Mouse (Mus musculus) urinary bladder, adult 2 months (tissue): Measurements from ENCODE around the gene Rasgef1c. TPM values are rescaled to one million over a fixed set of nuclear protein-coding genes. Genes with fewer than 3 reads are reported as not detected.

Source experiments
- DNase-seq: peaks from one replicate; pipeline ENCODE4 v3.0.0; 2022; ENCODE audit warnings: low spot score
- polyA plus RNA-seq: library from polyadenylated mRNA; depleted of rRNA; stranded (reverse); fragments of >200 nt; gene quantifications from 2 replicates; pipeline ENCODE4 v1.2.3, GENCODE M21; 2012; rRNA removed

The Rasgef1c gene
- polyA plus RNA-seq = 2.0 and 2.5 TPM in 2 replicates

DNA sequence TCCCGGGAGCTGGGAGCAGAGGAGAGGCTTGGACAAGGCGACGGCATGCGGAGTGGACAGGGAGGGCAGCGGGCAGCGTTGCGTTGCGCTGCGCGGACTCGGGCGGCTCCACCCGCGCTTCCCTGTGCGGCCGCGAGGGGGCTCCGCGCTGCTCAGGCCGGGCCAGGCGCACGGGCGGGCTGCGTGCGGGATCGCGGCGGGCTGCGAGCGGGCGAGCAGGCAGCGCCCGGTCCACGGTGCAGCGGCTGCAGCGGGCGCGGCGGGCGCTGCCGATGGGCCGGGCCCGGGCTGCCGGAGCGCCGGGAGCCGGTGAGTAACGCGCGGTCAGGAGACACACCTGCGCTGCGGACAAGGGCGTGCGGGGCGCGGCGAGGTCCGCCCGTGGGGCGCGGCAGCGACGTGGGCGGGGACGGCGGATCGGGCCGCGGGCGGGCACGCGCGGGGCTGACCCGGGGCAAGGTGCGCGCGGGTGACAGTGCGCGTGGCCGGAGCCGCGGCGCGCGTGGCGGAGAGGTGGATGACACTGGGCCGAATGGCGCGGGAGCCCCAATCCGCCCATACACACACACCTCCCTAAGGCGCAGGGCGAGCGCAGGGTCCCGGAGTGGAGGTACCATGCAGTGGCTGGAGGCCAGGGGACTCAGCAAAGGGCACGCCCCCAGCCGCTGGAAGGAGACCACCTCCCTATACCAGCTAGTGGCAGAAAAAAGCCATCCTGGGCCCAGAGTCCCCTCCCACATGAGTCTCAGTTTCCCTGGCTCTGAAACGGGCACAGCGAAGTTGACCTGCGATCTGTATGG lies at the start of gene Rasgef1c:
Gene Rasgef1c, plus strand, starts transcription at position 177 of the 800 bp plus-strand sequence.
- peak; percentile 58 for DNase-seq

DNA sequence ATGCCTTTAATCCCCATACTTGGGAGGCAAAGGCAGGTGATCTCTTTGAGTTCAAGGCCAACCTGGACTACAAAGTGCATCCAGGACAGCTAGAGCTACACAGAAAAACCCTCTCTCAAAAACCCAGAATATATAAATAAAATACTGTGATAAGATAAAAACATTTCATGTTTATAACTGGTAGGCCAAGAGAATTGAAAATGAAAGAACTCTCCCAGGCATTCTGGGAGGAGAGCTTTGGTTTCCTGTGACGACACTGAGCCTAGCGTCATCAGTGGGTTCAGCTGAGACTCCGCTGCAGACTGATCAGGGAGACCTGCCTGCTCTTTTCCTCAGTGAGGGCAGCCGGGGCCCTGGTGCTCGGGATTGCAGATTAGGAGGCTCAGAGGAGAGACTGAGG lies 46.5 kb upstream of the Rasgef1c start:
- peak; percentile 7 for DNase-seq

DNA sequence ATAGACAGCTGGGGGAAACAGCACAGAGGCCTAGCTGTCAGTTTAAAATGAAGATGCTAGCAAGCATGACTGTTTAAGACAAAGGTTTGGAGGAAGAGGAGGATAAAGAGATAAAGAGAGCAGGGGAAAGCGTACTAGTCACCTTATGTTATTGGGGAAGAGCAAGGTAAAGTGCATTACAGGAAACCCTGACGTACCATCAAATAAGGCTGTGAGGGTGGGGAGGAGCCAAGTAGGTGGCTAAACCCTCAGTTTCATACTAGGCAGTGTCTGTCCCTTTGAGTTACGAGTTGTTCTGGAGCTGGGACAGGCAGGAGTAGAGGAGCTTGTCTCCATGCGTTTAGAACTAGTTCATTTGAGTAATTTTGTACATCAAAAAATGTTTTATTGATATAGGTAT lies 40.5 kb upstream of the Rasgef1c start:
- no peak for DNase-seq

DNA sequence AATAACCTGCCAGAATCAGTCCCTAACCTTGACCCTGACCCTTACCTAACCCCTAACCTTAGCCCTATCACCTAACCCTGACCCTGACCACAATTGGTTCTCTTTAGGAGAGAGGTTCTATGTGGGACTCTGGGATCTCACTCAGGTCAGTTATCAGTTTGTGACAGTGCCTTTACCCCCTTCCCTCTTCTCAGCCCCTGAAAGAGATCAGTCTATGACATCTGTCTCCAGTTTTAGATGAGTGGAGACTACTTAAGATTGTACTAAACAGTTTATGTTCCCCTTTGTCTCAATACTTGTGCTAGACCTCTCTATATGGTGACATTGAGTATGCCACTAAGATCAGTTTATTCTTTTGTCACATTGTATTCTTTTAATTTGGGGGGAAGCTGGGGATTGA lies 37.7 kb upstream of the Rasgef1c start:
- DNase-seq = no peak

DNA sequence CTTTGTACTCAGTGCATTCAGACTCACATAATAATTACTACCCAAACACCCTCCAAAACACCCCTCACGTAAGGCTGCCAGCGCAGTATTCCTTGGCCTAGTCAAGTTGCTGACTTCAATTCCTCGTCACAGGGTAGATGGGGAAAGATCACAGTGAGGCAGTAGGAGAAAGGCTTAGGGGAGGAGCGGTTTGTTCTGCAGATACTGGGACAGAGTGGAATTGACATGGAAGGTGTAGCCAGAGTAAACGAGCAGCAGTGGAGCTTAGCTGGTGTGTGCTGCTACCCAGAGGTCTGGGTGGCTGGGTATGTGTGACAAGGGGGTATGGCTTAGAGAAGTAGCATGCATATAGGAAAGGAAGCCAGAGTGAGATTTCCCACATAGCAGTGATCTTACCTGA lies 34.3 kb upstream of the Rasgef1c start:
- no peak for DNase-seq

DNA sequence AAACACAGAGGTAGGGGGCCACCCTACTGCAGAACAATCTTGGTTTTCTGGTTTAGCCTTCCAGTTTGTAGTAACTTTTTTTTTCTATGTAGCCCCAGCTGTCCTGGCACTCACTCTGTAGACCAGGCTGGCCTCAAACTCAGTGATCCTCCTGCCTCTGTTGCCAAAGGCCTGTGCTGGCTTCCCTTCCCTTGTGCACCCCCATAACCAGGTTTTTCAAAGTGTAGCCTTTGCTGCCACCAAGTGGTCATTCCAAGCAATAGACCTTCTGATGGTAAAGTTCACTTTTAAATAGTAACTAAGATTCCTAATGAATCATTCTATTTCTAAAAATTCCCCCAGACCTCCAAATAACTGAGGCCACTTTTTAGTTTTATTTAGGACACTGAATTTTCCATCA lies 31.9 kb upstream of the Rasgef1c start:
- no peak for DNase-seq

DNA sequence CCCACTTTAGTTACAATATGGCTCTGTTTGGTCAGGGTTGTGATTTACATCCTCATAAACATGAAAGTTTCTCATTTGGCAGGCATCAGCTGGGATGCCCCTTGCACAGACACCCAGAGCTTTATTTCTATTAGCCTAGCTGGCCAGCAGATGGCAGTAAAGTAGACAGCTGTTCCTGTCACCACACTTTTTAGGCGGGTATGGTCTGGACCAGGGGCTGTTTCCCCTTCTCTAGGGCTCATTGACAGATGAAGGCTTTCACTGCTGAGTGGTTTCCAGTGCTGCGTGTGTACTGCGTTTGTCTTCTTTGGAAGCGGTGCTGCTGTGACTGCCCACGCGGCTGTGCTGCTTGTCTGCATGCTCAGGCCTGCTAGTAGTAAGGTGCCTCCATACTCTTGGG lies 29.7 kb upstream of the Rasgef1c start:
- DNase-seq = no peak

DNA sequence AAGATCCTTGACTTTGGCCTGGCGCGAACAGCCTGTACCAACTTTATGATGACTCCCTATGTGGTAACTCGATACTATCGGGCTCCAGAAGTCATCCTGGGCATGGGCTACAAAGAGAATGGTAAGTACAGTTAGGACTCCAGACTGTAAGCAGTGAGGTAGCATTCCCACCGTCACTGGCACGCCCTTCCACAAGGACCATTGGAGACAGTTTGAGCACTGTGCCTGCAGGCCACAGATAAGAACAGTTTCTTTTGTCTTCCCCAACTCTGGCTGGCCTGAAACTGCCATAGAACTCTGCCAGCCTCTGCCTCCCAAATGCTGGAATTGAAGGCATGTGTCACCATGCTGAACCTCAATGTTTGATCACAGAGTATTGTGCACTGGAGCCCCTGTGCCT lies 28.9 kb upstream of the Rasgef1c start:
- DNase-seq = no peak

DNA sequence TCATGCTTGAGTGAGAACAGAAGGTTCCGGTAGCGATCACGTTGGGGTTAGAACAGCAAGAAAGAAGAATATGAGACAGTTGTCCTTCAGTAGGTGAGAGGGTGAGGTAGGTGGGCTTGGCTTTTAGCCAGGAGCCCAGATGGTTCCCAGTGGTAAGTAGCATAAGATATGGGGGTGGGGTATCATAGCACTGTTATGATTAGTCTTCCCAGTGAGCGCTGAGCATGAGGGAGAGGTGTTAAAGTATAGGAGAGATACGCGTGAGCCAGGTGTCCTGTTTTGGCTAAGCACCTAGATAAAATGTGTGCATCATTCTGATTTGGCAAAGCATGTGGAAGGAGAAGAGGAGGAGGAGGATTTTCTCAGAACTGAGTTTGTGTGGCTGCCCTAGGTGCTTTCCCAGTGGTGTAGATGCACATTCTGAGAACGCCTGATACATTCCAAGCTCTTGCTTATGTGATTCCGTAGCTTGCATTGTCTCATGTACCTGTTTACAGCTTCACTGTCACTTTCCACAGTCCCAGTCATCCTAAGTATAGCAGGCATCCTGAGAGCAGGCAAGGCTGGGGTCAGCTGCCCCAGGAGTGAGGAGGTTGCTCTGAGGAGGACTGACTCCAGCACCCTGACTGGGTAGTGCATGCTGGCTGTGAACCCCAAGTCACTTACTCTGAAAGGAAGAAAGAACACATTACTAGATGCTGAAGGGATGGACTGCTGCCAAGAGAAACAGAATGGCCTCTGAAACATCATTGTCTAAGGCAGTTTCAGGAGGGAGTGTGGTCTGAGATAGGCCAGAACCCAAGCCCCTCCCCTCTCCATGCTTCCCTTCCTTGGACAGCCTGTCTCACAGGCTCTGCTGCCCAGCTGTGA lies 24.5 kb upstream of the Rasgef1c start:
- DNase-seq = no peak

DNA sequence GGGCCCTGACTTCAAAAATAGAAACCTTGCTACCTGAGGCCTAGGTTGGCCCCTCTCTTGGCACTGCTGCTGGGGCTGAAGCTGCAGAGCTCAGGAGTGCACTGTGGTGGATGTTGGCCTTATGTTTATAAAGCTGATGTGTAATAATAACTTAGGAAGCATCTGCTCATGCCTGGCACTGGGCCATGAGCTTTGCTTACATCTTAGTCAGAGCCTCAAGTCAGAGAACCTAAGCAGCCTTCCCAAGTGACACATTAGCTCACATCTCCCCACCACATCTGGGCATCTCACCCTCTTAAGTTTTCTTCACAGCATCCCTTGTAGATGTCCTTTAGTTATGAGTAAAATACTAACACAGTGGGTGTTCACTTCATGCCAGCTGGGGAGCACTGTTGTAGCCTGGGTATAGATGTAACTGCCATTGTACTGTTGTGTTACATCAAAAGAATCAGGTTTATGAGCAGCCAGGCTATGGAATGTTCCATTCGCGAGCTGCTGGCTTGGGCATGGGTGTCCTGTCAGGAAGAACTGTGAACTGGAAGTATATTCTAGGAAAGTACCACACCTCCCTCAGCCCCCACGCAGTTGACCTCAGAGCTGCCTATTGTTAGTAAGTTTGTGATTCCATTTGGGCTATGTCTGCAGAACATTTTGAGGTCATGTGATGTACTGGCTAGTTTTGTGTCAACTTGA lies 21.5 kb upstream of the Rasgef1c start:
- no peak for DNase-seq

DNA sequence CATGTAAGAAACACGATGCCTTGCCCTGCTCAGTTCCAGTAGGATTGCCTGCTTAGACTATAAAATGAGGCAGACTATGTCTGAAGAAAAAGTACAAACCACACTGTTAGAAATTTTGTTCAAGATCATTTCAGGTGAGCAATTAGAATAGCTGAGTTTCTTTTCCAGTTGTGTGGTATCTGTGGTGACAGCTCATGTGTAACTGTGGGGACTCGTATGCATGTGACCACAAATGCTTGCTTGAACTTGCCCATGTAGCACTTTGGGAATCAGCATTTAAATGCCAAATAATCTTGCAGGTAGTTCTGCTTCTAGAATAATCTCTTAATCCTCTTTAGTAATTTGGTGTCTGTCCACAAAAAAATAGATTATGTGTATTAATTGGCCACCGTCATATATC lies 18.2 kb upstream of the Rasgef1c start:
- no peak for DNase-seq

DNA sequence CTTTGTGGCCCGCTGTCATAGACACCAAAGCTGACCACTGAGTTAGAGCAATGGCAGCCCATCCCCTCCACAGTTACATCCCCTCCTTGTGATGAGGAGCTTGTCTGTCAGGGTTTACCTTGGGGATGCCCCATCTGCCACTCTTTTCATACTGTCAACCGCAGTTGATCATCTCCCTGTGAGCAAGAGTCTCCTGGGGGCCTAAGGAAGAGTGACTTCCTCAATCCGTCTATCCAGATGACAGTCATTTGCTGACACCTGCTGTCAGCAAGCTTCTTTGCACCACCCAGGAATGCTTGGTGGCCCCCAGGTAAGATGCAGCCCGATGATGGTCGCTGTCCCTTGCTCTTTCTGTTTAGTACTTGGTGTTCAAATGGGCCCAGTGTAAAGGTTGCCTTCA lies 13.2 kb upstream of the Rasgef1c start:
- DNase-seq = no peak

DNA sequence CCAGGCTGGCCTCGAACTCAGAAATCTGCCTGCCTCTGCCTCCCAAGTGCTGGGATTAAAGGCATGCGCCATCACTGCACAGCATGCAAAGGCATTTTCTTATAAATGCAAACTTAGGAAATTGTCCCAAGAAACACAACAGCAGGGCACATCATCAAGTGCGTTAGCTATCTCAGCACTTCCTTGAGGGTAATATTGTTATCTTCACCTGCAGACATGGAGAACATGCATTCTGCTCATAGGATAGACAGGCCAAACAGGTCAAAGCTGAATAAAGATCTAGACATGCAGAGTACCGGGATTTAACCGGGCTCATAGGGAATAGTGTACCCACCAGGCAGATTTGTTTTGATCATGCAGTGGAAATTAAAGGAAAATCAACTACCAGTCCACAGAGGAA lies 9.6 kb upstream of the Rasgef1c start:
- DNase-seq = no peak

DNA sequence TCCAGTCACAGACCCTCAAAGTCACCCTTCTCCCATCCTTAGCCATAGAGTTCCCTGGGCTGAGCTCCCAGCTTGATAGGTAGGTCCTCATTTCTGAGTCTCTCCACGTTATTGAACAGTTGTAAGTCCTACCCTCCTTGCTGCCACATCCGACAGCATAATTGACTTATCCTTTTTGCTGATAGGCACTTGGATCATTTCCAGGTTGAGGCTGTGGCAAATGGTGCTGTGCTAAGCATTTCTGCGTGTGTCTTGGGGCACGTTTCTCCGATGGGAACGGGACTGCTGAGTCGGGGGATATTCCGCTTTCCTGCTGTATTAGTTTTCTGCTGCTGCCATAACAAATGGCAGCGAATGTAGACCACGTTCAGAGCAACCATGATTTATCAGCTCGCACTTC lies 7.8 kb upstream of the Rasgef1c start:
- no peak for DNase-seq

DNA sequence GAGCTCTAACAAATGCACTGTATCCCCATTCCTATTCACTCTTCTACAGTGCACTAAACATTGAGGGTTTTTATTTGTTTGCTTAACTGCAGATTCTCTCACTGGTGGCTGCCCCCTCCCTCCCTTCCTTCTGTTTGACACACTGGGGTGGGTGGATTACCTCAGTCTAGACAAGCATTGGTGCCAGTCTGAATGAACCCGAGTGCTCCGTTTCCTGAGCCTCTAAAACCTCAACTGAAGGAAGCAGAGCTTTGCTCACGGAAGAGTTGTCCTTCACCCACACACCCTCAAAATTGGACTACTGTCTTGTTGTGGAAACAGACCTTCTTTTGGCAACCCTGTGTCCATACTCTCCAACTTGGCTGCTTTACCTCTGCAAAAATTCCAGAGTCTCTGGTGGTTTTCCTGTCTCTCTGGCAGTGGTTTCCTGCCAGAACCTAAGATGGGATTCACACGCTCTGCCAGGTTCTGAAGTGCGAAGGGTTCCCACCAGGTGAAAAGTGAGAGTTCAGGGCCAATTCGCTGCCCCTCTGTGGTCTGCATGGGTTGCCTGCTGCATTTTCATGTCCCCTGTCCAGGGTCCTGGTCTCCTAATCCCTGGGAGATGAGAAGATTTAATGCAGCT lies 5.6 kb upstream of the Rasgef1c start:
- DNase-seq = no peak

DNA sequence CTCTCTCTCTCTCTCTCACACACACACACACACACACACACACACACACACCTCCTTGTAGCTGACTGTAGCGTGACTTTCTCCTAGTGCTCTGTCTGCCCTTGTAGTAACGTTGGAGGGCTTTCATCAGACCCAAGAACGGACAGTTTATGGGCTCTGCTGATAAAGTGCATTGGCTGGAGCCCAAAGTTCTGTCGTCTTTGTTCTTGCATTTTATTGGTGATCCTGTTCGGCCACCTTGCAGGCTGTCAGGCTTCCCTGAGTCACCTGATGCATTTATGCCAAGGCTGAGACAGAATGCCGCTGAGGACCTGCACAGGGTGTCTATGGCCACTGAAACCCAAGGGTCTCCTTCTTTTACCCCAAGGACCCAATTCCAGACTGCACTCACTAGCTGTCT lies 1.6 kb upstream of the Rasgef1c start:
- DNase-seq = no peak

DNA sequence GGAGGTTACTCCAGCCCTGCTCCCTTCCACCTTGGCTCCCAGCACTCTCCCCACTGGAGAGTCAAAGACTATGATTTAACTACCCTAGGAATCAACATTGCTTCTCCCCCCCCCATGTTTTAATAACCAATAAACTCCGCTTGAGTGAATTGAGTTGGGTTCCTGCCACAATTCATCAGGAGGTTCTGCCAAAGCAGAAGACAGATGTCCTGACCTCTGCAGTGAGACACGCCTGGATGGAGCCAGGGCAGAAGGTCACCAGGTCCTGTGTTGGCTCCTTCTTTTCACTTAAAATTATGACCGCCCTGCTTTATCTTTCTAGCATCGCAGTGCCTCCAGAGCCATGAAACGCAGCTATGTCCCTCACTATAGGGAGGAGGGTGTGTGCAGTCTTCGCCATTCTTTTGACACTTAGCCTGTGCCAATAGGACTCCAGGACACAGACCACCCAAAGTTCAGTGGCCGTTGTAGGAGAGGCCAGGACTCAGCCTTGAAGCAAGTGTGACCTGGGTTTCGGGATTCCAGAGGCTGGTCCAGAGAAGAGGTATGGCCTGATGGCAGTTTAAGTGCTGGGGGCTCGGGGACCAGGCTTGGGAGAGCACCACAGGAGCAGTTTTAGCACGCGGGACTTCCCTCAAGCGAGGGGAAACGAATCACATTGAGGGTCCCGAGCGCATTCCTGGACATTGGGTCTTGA lies 525 bp upstream of the Rasgef1c start:
- no peak for DNase-seq

DNA sequence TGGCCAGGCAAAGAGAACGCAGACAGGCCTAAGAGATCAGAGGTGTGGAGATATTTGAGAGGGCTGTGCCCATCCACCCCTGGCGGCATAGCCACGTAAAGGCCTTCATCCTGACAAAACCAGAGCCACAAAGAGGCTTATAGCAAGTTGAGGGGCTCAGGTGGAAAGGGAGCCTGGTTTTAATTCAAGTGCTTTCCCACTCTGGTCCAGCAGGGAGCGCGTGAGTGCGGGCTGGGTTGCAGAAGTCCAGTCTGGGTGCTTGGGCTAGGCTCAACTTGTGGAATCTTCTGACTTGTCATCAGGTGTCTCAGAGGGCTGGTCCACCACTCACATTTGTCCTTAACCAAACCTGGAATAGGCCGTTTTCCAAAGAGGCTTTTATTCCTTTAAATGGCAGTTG lies 1.7 kb downstream of the Rasgef1c start:
- peak; percentile 36 for DNase-seq

DNA sequence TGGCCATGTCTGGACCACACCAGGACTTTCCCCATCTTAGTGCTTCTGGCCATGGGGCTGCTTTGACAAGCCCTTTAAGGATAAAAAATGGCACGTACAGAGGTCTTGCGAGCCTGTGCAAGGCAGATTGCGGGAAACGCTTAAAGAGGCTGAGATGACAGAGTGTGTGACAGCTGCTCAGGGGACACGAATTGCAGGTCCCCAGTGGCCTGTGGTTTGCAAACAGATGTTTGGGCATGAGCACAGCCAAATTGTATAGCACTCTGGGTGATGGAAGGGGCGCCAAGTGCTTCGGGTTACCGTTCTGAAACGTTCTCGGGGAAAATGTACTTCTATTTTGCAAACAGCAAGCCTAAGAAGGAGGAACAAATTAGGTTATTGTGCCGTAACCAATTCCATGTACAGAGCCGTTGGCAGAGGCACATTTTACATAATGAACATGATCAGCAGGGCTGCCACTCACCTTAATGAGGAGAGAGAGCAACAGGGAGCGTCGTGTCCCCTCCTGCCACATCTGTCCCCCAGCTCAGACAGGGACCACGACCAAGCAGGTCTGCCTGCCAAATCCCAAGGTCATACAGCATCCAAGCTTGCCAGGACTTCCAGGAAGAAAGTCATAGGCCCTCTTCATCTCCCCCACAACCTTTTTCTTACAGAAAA lies 17.0 kb downstream of the Rasgef1c start:
- DNase-seq = no peak

DNA sequence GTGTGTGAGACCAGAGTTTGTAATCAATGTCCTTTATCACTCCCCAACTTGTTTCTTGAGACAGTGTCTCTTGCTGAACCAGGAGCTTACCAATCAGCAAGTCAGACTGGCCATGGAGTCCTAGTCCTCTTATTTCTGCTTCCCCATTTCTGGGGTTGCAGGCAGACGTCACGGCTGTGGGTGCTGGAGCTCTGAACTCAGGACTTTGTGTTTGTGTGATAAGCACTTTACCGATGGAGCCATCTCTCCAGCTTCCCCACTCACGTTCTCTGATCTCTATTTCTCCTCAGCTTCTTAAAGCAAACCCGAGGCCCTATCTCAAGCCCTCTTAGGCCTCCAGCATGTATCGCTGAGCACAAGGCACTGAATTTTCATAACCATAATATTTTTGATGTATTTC lies 17.7 kb downstream of the Rasgef1c start:
- no peak for DNase-seq

DNA sequence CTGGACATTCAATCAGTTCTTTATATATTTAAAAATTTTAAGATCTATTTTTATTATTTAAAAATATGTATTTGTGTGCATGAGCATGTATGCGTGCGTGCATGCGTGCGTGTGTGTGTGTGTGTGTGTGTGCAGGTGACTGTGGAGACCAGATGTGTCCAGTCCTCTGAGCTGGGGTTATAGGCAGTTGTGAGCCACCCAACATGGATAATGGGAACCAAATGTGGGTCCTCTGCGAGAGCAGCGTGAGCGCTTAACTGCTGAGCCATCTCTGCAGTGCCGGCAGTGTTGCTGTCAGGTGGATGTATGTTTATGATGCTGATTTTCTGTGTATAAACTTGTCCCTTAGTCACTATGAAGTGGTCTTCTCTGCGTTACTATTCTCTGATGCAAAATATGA lies 21.9 kb downstream of the Rasgef1c start:
- DNase-seq = no peak
